Mouse (Mus musculus): ENCODE results near the gene Ccdc28a.

Ccdc28a gene

DNA sequence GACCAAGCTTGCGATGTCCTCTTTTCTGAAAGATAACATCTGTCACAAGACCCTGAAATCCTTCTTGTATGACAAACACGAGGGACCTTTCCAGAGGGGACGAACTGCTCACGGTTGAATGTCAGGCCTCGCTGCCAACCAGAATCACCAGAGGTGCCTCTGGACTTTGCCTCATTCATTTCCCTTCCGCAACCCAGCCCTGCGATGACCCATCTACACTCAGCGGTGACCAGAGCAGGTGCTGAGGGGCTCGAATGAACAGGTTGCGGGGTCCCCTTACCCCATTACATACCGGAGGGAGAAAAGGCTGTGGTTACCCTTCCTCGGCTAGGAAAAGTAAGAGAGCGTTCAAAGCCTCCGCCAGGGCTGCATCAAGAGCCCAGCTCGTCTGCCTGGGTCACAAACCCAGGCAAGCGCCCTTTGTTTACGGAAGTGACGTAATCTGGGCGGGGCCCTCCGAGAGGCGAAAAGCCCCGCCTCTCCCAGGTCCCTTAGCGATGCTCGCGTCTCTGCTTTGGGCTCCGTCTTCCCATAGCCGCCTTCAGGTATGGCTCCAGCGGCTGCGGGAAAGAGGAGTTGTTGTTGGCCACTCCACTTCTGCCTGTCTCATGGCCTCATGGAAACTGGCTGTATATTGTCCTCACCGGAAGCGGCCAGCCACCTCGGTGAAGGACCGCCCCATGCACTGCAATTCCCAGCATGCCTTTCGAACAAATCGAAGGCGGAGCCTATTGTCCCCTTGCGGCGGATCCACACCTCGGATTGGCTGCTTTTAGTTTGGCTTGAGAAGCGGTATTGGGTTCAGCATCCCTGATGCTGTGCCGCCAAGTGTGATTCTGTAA is at the start of gene Ccdc28a:
Ccdc28a (minus strand) TSS at position 439 of the 842 bp plus-strand sequence.
- peak; percentile 97 for DNase-seq (ENCODE audit: low read depth, low spot score)

DNA sequence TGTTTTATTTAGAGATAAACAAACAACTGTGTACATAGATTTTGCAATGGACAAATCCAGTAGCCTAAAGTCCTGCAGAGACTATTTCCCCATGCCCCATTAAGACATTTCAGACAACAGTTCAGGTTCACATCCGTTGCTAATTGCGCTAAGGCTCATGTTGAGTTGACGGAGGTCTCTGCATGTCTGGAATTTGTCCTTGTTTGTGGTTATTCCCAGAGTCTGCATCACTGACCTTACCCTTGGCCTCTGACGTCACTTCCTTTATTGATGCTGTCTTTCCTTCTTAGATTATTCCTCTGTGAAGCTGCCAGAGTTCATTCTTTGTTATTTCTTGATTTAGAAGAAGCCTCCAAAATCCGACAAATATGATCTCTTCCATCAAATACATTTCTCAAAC is 49.2 kb upstream of the Ccdc28a start:
- DNase-seq (ENCODE audit: low read depth, low spot score) = no peak

DNA sequence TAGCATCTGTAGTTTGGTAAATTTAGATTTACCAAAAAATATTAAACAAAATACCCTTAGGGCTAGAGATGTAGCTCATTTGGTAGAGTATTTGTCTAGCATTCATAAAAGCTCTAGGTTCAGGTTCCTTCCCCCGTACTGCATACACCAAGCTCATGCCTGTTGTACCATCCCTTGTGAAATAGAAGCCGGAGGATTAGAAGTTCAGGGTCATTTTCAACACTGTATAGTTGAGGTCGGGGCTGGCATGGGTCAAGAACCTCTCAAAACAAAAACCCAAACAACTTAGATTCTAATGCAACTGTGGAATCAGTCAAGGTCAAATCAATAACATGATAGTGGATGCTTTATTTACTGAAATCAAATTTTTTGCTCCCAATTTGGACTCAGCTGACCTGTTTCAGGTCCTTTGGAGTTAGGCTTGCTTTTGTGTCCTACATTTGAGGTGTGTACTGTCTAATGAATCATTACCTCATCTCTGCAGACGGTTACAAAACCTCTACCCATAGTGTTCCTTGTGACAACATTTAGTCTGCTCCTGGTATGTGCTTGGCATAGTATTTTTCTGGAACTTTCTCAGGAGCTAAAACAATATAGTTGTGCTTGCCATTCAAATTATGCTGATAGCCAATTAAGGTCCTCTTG is 41.4 kb upstream of the Ccdc28a start:
- no peak for DNase-seq (ENCODE audit: low read depth, low spot score)

DNA sequence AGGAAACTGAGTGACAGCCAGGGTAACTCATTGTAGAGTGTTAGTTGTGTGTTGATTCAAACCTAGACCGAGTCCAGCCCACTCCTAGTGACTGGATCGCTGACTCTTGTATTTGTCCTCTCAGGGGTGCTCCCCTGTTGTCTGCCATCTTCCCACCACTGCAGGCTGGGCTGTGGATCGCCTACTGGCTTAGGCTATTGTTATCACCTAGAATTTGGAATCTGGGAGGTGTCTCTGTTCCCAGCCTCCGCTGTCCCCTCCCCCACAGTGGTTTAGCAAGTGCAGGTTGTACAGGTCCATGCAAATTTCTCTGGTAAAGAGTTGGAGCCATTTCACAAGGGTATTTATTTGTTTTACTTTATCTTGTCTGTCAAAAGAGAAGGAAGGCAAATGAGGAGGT is 16.5 kb upstream of the Ccdc28a start:
- no peak for DNase-seq (ENCODE audit: low read depth, low spot score)

DNA sequence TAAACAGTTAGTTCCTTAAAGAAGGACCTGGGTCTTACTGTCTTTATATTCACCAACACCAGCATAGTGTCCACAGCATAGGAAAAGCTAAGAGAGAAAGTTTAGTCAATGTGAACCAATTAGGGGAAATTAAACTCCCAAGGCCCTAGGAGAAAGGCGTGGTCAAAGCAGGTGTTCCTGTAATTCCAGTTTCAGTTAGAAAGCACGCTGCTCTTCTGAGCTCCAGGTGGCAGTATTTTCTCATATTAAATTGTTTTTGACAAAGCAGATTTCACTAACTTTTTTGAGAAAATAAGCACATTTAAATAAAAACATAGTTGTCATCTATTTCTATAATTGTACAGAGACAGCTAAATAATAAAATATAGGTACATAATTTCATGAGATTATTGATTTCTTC is 8.8 kb upstream of the Ccdc28a start:
- peak; percentile 21 for DNase-seq (ENCODE audit: low read depth, low spot score)

DNA sequence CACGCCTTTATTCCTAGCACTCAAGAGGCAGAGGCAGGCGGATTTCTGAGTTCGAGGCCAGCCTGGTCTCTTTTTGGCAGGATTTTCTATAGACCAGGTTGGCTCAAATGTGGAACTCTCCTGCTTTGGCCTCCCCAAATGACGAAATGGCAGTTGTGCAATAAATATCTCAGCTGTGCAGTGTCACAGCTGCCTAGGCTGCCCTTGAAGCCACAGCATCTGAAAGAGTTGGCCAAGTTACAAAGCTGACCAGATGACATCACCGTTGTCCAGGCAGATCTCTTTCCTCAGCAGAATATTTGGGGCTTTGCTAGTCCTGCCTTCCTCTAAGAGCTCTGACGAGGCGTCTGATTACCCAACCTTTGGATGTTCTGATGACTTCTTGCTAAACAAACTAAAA is 2.4 kb upstream of the Ccdc28a start:
- peak; percentile 34 for DNase-seq (ENCODE audit: low read depth, low spot score)

DNA sequence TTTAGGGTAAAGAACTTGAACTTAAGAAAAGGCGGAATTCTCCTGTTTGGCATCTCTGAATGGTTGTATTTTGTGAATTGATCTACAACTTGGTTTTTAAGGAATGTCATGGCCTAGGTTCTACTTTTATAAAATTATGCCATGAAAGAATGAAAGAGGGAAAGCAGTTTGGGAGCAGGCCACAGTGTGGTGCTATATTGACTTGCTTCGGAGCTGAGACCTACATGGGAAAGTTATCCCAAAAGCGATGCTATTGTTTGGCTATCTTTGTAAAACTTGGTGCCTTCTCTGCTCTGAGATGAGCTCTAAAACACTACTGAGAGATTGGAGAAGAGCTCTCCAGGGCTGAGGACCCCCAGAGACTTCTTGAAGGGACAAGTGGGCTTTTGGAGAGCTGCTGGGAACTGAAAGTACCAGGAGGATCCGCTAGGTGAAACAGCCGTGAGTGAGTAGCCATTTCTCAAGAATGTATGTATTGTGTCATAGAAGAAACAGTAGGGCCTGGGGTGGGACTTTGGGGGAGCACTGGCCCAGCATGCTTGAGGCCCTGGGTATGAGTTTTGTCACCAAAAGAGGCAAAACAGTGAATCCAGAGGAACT is 1.6 kb upstream of the Ccdc28a start:
- DNase-seq (ENCODE audit: low read depth, low spot score) = peak; percentile 19

DNA sequence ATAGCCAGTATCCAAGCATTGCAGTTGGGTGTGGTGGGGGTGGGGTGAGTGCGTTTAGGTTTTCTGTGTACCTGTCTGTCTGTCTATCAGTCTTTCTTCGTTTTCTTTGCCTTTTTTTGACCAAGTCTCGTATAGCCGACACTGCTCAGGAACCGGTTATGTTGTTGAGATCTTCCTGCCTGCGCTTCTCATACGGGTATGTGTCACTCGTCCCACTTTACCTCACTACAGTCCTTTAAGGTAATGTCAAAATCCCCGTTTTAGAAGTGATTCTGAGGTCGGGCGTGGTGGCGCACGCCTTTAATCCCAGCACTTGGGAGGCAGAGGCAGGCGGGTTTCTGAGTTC is 577 bp upstream of the Ccdc28a start:
- DNase-seq (ENCODE audit: low read depth, low spot score) = no peak

DNA sequence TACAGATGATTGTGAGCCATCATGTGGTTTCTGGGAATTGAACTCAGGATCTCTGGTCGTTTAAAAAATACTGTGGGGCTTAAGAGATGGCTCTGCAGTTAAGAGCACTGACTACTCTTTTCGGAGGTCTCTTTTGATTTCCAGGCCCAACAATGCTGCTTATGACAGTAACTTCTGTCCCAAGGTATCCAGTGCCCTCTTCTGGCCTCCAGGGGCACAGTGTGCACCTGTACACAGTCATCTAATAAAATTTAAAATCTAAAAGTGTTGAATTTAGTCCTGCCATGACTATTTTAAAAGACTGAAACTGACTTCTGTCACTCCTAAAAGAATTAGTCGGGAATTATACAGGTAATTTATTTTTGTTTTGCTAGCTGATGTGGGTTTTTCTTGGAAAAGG is 907 bp downstream of the Ccdc28a start:
- peak; percentile 46 for DNase-seq (ENCODE audit: low read depth, low spot score)

DNA sequence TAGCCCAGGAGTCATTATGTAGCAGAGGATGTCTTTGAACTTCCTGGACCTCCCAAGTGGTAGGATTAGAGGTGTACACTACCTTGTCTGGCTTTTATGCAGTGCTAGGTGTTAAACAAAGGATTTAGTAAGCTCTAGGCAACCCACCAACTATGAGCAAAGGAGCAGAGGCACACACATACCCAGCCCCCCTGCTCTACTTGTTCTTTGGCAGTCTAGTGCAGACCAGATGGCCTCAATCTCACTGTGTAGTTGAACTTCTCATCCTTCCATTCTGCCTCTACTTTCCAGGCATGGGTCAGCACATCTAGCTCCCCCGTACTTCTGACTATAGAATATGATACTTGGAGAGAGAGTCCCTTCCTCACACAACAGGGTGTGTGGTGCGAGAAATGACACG is 10.4 kb downstream of the Ccdc28a start:
- DNase-seq (ENCODE audit: low read depth, low spot score) = no peak

DNA sequence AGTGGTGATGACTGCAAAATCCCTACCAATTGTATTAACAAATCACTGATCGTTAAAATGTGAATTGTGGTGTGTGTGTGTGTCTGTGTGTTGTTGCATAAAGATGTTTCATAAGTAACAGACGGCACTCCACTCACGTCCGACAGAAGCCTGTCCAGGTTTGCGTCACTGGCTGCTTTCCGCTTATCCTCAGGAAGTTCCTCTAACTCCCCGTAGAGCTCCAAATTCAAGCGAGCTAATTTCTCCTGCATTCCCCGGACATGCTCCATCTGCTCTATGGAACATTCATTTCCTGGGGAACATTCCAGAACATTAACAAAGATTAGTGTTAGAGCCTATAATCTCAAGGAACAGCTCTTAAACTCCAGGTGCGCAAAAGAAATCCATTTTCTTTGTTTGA is 15.4 kb downstream of the Ccdc28a start:
- no peak for DNase-seq (ENCODE audit: low read depth, low spot score)

DNA sequence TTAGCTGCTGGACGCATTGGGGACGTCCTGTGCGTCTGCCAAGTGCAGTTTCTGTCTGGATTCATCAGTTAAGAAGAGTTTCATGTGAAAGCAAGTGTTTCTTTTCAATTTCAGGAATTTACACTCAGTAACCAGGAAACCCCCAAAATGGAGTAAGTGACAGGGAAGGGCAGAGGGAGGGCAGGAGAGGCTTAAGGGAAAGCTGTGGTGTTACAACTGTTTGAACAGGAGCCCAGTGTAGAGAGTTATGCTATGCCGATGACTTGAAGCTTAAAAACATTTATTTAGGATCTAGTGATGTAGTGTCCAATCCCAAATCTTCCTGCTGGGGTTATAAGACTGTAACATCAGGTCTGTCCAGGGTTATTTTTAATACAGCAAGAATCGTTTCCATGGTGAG is 20.7 kb downstream of the Ccdc28a start:
- DNase-seq (ENCODE audit: low read depth, low spot score) = no peak

DNA sequence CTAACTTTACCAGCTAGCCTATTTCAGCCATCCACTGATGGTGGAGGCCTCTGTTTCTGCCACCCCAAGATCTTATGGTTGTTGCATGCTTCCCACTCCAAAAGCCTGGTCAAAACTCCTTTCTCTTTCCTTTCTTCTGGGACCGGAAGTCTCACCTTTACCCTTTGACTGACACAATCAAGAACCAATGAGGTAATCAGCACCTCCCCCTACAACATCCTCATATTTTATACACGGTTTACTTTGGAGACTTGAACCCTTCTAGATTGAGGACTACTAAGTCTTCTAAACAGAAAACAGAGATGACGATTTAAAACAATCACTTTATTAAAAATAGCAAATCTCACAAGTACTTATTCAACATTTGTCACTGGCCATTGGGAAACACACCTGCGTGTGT is 21.4 kb downstream of the Ccdc28a start:
- no peak for DNase-seq (ENCODE audit: low read depth, low spot score)

DNA sequence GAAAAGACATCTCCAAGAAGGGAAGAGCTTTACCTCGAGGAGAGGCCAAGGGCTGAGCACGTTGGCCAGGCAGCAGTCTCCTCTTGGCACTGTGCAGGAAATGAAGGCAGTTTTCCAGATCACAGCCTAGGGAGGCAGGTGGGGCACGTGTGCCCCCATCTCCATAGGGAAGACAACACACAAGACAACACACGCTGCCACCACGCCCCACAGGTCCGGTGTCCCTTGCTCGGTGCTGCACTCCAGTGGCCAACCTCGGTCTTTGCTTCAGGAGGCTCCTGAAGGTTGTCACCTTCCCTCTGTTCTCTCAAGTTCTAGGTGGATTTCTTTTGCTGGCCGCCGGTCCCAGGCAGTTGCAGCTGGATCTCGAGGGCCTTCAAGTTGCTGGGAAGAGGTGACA is 24.1 kb downstream of the Ccdc28a start, which contains the start of gene Ect2l:
Ect2l (minus strand) TSS at position 165 of the 400 bp plus-strand sequence.
- DNase-seq (ENCODE audit: low read depth, low spot score) = no peak

DNA sequence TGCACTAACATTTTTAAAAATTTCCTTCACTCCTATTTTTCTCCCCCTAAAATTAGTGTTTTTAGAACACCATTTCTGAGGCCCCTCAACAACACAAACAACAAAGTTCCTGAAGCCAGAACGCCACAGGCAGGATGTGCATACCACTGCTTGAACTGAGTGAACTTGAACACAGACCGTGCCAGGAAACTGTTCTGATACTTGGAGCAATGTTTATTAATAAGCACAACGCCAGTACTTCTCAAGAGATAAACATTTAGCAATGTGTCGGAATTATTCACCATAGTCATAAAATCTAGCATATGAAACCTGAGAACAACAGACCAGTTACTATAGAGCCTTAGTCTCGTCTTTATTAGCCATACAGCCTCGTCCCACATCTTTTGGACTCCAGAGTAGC is 24.7 kb downstream of the Ccdc28a start:
- no peak for DNase-seq (ENCODE audit: low read depth, low spot score)

DNA sequence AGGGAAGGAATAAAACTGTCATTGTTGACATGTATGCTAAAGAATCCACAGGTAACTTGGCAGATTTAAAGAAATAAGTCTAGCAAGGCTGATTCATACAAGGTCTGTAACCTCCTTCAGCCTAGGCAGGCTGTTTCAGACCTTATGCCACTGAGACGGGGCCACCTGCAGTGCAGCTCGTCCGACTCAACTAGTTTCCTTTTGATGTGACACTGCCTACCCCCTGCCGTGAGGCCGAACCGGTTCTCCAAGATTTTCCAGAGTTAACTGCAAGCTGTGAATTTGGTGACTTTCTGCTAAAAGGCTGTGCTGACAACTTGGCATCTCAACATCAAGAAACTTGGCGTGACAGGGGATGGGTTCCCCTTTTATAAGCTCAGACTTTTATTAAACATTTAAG is 30.7 kb downstream of the Ccdc28a start:
- no peak for DNase-seq (ENCODE audit: low read depth, low spot score)

DNA sequence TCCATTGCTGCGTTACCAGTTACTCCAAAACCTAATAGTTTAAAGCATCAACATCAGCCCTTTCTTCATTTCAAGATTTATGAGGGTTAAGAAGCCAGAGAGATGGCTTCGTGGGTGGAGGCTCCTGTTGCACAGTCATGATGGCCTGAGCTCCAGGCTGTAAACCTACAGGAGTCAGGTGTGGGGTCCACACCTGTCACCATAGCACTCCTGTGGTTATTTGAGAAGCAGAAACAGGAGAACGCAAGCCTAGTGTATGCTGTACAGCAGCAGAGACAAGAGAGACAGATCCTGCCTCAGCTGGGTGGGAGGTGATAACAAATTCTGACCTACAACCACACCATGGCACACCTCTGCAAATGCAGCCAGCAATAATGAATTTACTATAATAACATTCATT is 32.4 kb downstream of the Ccdc28a start:
- no peak for DNase-seq (ENCODE audit: low read depth, low spot score)

DNA sequence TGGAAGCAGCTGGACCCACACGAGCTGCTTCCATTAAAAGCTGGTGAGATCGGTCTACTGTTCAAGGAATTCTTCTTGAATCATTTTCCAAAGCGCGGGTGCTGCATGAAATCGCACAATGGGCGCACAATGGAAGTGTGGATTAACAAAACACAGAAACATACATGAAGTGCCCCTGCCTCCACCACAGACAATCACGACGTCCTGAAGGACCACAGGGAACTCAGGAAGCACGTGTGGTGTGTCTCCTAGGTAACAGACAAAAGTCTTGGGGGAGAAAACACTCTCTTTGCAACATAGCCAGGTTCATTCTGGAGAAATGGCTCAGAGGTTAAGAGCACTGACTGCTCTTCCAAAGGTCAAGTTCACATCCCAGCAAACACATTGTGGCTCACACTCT is 34.1 kb downstream of the Ccdc28a start:
- no peak for DNase-seq (ENCODE audit: low read depth, low spot score)

DNA sequence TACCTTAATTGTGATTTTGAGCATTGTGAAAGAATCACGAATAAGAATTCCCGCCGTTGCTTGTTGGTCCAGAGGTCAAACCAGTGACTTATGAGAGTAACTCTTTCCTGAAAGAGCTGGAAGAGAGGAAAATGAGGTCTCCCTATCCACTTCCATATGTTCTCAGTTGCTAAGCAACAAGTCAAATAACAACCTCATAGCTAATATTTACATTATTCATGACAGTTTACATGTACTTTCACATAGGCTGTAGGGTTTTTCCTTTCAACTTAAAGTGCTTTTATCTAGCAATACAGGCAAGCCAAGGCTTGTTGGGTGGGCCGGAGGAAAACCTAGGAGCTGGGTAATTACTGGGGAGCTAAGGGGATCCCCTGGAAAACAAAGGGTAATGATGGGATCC is 34.9 kb downstream of the Ccdc28a start:
- no peak for DNase-seq (ENCODE audit: low read depth, low spot score)

DNA sequence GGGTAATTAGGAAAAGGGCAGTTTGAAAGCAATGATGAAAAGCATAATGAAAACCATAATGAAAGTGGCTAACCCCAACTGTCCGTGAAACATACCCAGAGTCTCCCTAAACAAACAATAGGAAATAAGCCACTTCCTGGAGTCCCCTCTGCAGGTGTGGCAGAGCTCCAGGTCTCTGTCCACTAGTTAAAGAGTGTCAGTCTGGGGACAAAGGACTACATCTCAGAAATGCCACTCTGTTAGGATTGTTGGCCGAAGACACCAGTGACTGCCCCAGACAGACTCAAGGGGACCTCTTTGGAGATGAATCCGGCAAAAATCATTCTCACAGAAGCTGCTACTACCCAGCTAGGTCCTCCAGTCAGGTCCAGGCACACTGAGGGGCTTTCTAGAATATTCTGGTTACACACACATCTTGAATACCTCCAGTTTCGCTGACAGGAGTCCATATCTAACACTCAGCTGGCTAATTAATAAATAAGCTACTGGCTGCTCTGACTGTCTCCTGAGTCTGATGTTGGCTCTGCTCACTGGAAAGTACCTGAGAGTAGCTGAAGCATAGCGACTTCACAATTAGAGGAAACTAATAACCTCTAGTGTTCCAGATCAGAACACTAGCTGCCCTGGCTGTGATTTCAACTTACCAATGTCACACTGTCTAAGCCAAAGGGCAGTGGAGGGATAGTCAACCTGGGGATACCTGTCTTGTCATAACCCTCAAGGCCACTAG is 36.3 kb downstream of the Ccdc28a start:
- DNase-seq (ENCODE audit: low read depth, low spot score) = no peak

DNA sequence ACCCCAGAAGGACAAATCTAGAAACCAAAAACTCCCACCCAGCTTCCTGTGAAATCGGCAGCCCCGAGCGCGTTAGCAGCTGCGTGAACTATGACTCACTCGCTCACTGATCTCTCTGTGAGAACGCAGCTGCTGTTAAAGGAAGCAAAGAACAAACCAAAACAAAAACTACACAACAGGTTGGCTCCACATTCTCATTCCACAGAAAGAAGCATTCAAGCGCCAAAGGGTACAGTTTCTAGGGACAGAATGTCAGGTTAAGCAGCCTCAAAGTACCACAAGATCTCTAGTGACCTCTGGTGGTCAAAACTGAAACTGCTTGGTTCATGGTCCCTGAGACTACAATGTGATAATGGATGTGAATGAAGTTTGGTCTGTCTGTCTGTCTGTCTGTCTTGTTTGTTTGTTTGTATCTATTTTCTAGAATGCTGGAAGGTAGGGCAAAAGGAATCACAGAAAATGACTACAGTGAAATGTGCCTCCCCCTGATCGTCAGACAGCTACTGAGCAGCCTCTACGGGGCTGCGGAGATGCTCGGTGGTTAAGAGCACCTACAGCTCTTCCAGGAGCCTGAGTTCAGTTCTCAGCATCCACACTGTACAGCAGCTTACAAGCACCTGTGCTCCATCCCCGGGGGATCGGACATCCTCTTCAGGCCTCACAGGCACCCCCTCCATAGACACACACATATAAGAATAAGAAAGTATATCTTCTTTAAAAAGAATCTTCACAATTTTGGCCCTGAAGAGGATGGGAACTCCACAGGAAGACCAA is 37.4 kb downstream of the Ccdc28a start:
- peak; percentile 89 for DNase-seq (ENCODE audit: low read depth, low spot score)

Data from 3T3-L1 (cell line).